Mouse (Mus musculus): Measurements from ENCODE around the gene Herpud2. TPM values are rescaled to one million over a fixed set of nuclear protein-coding genes. Genes with fewer than 3 reads are reported as not detected.

Gene Herpud2
- total RNA-seq, 2 experiments from 2014 or later, result 53.1 to 54.8 TPM

Other genes with a start within 250 kb of the Herpud2 start
- gene Gm10181, start 62.4 kb downstream of the Herpud2 start, total RNA-seq (2021), result not detected
- 100 to 1,000 TPM; 360 to 378 TPM for gene Sept7, start 100.6 kb upstream of the Herpud2 start, total RNA-seq (2021)

Measured in left cerebral cortex, adult 18-20 months (tissue).